Mouse (Mus musculus) midbrain, embryonic 16.5 days (tissue): ENCODE results near the gene Cwc25. TPM values are rescaled to one million over a fixed set of nuclear protein-coding genes. Genes with fewer than 3 reads are reported as not detected.
"Not testable (repeated sequence)": the region's sequence is repeated elsewhere in the genome, so short reads cannot be mapped to it uniquely, and the experiment has no call there.

Source experiments
- ATAC-seq: fragments of 200-750 bp; cut with Nextera tagmentation; 2 replicates; pipeline ENCODE4 v1.8.0; 2017; ENCODE audit warnings: moderate TSS enrichment
- H3K27ac ChIP-seq: fragments of 300-500 bp; sonication (generic); 2 replicates; pipeline ENCODE4 v1.5.1; 2014; ENCODE audit warnings: mild to moderate bottlenecking, low read length, mixed read lengths
- H3K27me3 ChIP-seq: fragments of 300-500 bp; sonication (generic); 2 replicates; pipeline ENCODE4 v1.6.1; 2014; ENCODE audit warnings: low read depth, low read length, mixed read lengths; ENCODE audit not compliant: control insufficient read depth, insufficient read depth
- H3K36me3 ChIP-seq: fragments of 300-500 bp; sonication (generic); 2 replicates; pipeline ENCODE4 v1.6.1; 2014; ENCODE audit warnings: mild to moderate bottlenecking, low read length, moderate library complexity, mixed read lengths; ENCODE audit not compliant: control insufficient read depth, insufficient read depth
- H3K4me1 ChIP-seq: fragments of 300-500 bp; sonication (generic); 2 replicates; pipeline ENCODE4 v1.6.1; 2014; ENCODE audit warnings: mild to moderate bottlenecking, low read length, mixed read lengths; ENCODE audit not compliant: control insufficient read depth, insufficient read depth
- H3K4me2 ChIP-seq: fragments of 300-500 bp; sonication (generic); 2 replicates; pipeline ENCODE4 v1.6.1; 2014; ENCODE audit warnings: mild to moderate bottlenecking, low read length, mixed read lengths
- H3K4me3 ChIP-seq: fragments of 300-500 bp; sonication (generic); 2 replicates; pipeline ENCODE4 v1.5.1; 2014; ENCODE audit warnings: low read depth, mild to moderate bottlenecking, low read length, moderate library complexity, mixed read lengths
- H3K9ac ChIP-seq: fragments of 300-500 bp; sonication (generic); 2 replicates; pipeline ENCODE4 v1.6.1; 2014; ENCODE audit warnings: low read depth, low read length, mixed read lengths
- H3K9me3 ChIP-seq: fragments of 300-500 bp; sonication (generic); replicated peaks from 2 replicates; pipeline ENCODE4 v1.6.1; 2014; ENCODE audit warnings: mild to moderate bottlenecking, low read length, mixed read lengths; ENCODE audit not compliant: control insufficient read depth, poor library complexity, severe bottlenecking
- WGBS: fragments of 180-500 bp; shearing (Covaris S2); extraction: QIAGEN DNeasy Blood & Tissue Kit; methylation state at CpG from one replicate; pipeline ENCODE4 v1.1.7; 2014; 5-methylcytosine and 5-hydroxymethylcytosine counted together
- polyA plus RNA-seq: library from polyadenylated mRNA; unstranded; fragments of >200 nt; fragmentation: Nextera tagmentation; extraction: Ambion mirVana; gene quantifications from 2 replicates; pipeline ENCODE4 v1.2.1, GENCODE M21; 2015

The Cwc25 gene
- polyA plus RNA-seq, 1 experiment from 2014 or later: 15.9 TPM

- ATAC-seq: no peak
- Histone ChIP-seq H3K9me3 (no peaks in the 10 kb centered on the region), H3K27ac (no peak overlapping the region), H3K4me3 (no peak overlapping the region), H3K27me3 (no peaks in the 10 kb centered on the region), H3K9ac (no peak overlapping the region), H3K36me3 (peaks cover 37% of the 10 kb centered on the region), H3K4me1 (no peaks in the 10 kb centered on the region), H3K4me2 (no peak overlapping the region)
- WGBS: 94% methylated on average over 3 of the region's 3 CpGs
Observed at GRCm38 (mm10) chr11:97714356-97714755, 52.0 kb downstream of the Cwc25 start.

GRCm38 (mm10) chr11:97713896-97714295, 52.5 kb downstream of the Cwc25 start:
- WGBS: 84% methylated on average over 8 of the region's 8 CpGs
- no peaks in the 10 kb centered on the region for H3K27me3 ChIP-seq
- ATAC-seq: no peak
- no peak overlapping the region for H3K27ac ChIP-seq
- no peak overlapping the region for H3K4me2 ChIP-seq
- H3K36me3 ChIP-seq: peaks cover 35% of the 10 kb centered on the region
- no peaks in the 10 kb centered on the region for H3K9me3 ChIP-seq
- no peak overlapping the region for H3K9ac ChIP-seq
- H3K4me1 ChIP-seq: no peaks in the 10 kb centered on the region
- no peak overlapping the region for H3K4me3 ChIP-seq

- H3K36me3 ChIP-seq: peaks cover 31% of the 10 kb centered on the region
- no peak for ATAC-seq
Observed at GRCm38 (mm10) chr11:97712286-97712685, 54.1 kb downstream of the Cwc25 start.

DNA sequence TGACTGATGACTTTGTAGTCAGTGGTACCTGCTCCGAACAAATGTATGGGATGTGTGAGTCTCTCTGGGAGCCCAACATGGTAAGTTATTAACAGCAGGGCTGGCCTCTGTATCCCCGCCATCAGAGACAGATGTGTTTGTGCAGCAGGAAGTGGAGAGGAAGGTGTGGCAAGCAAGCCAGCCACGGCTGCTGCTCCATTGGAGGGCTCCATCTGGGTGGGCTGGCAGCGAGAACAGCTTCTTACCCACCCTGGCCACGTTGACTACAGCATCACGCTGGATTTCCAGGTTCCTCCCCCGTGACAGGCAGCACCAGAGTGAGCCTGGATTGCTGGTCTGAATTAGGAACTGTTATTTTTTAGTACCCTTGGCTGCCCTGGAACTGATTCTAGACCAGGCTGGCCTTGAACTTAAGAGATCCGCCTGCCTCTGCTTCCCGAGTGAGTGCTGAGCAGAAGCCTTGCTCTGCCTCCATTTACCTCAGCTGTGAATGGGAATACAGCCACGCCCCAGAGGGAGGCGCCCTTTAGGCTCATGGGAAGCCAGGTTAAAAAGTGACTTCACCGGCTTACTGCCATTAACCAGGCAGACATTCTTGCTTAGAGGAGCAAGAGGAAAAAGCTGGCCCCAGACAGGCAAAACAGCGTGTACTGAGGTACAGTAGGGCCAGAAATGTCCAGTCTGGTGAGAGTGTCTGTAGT, 55.0 kb downstream of the Cwc25 start:
- H3K4me1 ChIP-seq: no peaks in the 10 kb centered on the region
- H3K27ac ChIP-seq: no peak overlapping the region
- no peak for ATAC-seq
- no peaks in the 10 kb centered on the region for H3K27me3 ChIP-seq
- no peak overlapping the region for H3K4me2 ChIP-seq
- H3K4me3 ChIP-seq: no peak overlapping the region
- no peaks in the 10 kb centered on the region for H3K9me3 ChIP-seq
- H3K9ac ChIP-seq: no peak overlapping the region
- H3K36me3 ChIP-seq: peaks cover 32% of the 10 kb centered on the region
- 87% methylated on average over 13 of the region's 13 CpGs for WGBS

More at GRCm38 (mm10) chr11:97712286-97712685, 54.1 kb downstream of the Cwc25 start:
- no peak overlapping the region for H3K9ac ChIP-seq
- 95% methylated on average over 15 of the region's 15 CpGs for WGBS
- no peak overlapping the region for H3K4me2 ChIP-seq
- H3K27ac ChIP-seq: no peak overlapping the region
- H3K4me3 ChIP-seq: no peak overlapping the region
- H3K9me3 ChIP-seq: no peaks in the 10 kb centered on the region
- H3K27me3 ChIP-seq: no peaks in the 10 kb centered on the region
- no peaks in the 10 kb centered on the region for H3K4me1 ChIP-seq

GRCm38 (mm10) chr11:97710067-97710466, 56.3 kb downstream of the Cwc25 start:
- not testable (repeated sequence) for H3K9ac ChIP-seq, H3K9me3 ChIP-seq, H3K27me3 ChIP-seq, H3K4me2 ChIP-seq, H3K27ac ChIP-seq, H3K4me1 ChIP-seq, ATAC-seq, H3K4me3 ChIP-seq
- H3K36me3 ChIP-seq: peaks cover 30% of the 10 kb centered on the region
- 81% methylated on average over 2 of the region's 2 CpGs for WGBS

- Histone ChIP-seq H3K36me3 (peaks cover 9% of the 10 kb centered on the region), H3K9me3 (no peaks in the 10 kb centered on the region), H3K9ac (peak within 1 kb of the TSS; percentile 78), H3K27ac (peak within 1 kb of the TSS; percentile 90), H3K27me3 (no peaks in the 10 kb centered on the region), H3K4me1 (peaks cover 23% of the 10 kb centered on the region), H3K4me2 (peak within 1 kb of the TSS; percentile 80), H3K4me3 (peak within 1 kb of the TSS; percentile 52)
- WGBS: under 1% methylated on average over 35 of the region's 35 CpGs
- peak; percentile 92 for ATAC-seq
Observed at GRCm38 (mm10) chr11:97703039-97703826, 63.1 kb downstream of the Cwc25 start, which contains the start of gene Psmb3. Gene Psmb3 (plus strand): TSS chr11:97703399.

GRCm38 (mm10) chr11:97702393-97702745, 64.0 kb downstream of the Cwc25 start:
- Histone ChIP-seq H3K9ac (peak overlapping the region; percentile 78), H3K4me3 (peak overlapping the region; percentile 52), H3K27me3 (no peaks in the 10 kb centered on the region), H3K36me3 (peaks cover 7% of the 10 kb centered on the region), H3K9me3 (no peaks in the 10 kb centered on the region), H3K4me1 (peaks cover 26% of the 10 kb centered on the region), H3K27ac (peak overlapping the region; percentile 90), H3K4me2 (peak overlapping the region; percentile 66)
- under 1% methylated on average over 24 of the region's 24 CpGs for WGBS
- ATAC-seq: peak; percentile 9

DNA sequence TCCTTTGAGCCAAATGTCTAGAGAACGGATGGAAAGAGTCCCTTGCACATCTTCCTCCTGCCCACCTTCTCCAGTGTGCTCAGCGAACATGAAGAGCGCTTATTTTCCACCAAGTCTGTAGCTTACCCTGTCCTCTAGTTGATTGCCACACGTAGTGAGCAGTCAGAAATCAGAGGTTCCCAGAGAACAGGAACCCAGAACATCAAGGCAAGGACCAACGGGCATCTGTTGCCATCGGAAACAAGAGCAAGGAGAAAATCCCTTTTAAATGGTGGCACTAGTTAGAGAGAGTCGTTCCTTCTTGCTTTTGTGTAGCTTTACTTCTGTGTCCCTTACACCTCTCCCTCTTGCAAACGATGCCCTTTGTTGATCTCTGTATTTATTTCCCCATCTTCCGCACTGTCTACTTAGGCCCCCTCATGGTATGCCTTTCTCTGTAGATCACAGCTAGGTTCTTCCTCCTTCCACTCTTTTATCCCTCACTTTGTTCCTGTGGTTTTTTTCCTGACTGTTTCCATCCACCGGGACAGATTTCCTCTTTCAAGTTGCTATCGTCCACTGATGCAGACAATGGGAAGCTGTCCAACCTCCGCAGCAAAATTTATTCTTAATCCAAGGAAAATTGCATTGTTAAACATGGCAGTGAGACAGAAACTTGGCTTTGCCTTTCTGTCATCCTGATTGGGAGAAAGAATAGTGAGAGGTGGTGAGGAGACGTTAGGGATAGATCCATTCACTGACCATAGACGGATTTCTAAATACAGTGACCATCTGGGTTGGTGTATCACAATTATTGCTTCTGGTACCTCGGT, 64.6 kb downstream of the Cwc25 start:
- Histone ChIP-seq H3K9ac (peak overlapping the region; percentile 94; the same call in 1 of the 2 replicates), H3K36me3 (peaks cover under 1% of the 10 kb centered on the region), H3K4me2 (peak overlapping the region; percentile 66), H3K9me3 (no peaks in the 10 kb centered on the region), H3K4me1 (peaks cover 32% of the 10 kb centered on the region), H3K4me3 (peak overlapping the region; percentile 88), H3K27me3 (no peaks in the 10 kb centered on the region), H3K27ac (peak overlapping the region; percentile 98)
- no peak for ATAC-seq
- 44% methylated on average over 15 of the region's 15 CpGs for WGBS
